Mouse (Mus musculus) ES-E14 (cell line): Measurements from ENCODE around the gene Slc50a1.

Source experiments
- ZC3H11A ChIP-seq: IDR thresholded peaks from 2 replicates; pipeline ENCODE4 v1.6.1; 2012; ENCODE audit warnings: low read depth, mild to moderate bottlenecking, inconsistent platforms, low read length, borderline replicate concordance
- ZNF384 ChIP-seq: IDR thresholded peaks from 2 replicates; pipeline ENCODE4 v1.6.1; 2012; ENCODE audit warnings: low read depth, low read length, inconsistent platforms

- TF ChIP-seq ZNF384 (no peak), ZC3H11A (no peak)
Measured at GRCm38 (mm10) chr3:89245688-89246171, 24.6 kb downstream of the Slc50a1 start, which contains the start of gene Krtcap2.
